8 mouse cellular contexts compared by ENCODE assay signal in genomic region chr19:6304787-6305516, GRCm38 (mm10). TPM values are rescaled to one million over a fixed set of nuclear protein-coding genes. Genes with fewer than 3 reads are reported as not detected.
A peak's percentile ranks its signal among the peaks of the same experiment; 100 is the strongest.
DNase-seq lines count a peak whose midpoint lies in the region; ATAC-seq lines count a peak whose summit lies in the region.

No protein-coding gene starts in this region.

- 24% methylated on average over 5 of the region's 5 CpGs for WGBS in hindbrain, embryonic 11.5 days
- WGBS in hindbrain, embryonic 12.5 days = 19% methylated on average over 5 of the region's 5 CpGs
- 24% methylated on average over 5 of the region's 5 CpGs for WGBS in intestine, embryonic 14.5 days

- H3K9ac ChIP-seq in hindbrain, embryonic 11.5 days (ENCODE audit: low read depth, low read length) = no peak overlapping the region
- no peak overlapping the region for H3K9ac ChIP-seq in hindbrain, embryonic 12.5 days
- H3K9ac ChIP-seq in intestine, embryonic 14.5 days (ENCODE audit: low read length) = no peak overlapping the region

- H3K4me1 ChIP-seq in hindbrain, embryonic 11.5 days (replicated peaks; ENCODE audit: control insufficient read depth, insufficient read depth, low read length) = no peaks in the 10 kb centered on the region
- H3K4me1 ChIP-seq in hindbrain, embryonic 12.5 days = peaks cover 16% of the 10 kb centered on the region
- peaks cover 8% of the 10 kb centered on the region for H3K4me1 ChIP-seq in intestine, embryonic 14.5 days (replicated peaks; ENCODE audit: control insufficient read depth, insufficient read depth, low read length)

- H3K27ac ChIP-seq in hindbrain, embryonic 11.5 days (ENCODE audit: low read depth, low read length) = no peak overlapping the region
- H3K27ac ChIP-seq in hindbrain, embryonic 12.5 days = no peak overlapping the region
- H3K27ac ChIP-seq in intestine, embryonic 14.5 days (ENCODE audit: low read depth) = 0 out of 2 replicates have a peak overlapping the region, but pooled peaks have one; percentile 14

- H3K36me3 ChIP-seq in hindbrain, embryonic 11.5 days (ENCODE audit: control insufficient read depth, insufficient read depth, low read length) = no peaks in the 10 kb centered on the region
- H3K36me3 ChIP-seq in hindbrain, embryonic 12.5 days = peaks cover 2% of the 10 kb centered on the region
- peaks cover 3% of the 10 kb centered on the region for H3K36me3 ChIP-seq in intestine, embryonic 14.5 days (ENCODE audit: control insufficient read depth, insufficient read depth, low read length)

- H3K9me3 ChIP-seq in hindbrain, embryonic 11.5 days (ENCODE audit: control insufficient read depth, low read length) = no peaks in the 10 kb centered on the region
- H3K9me3 ChIP-seq in hindbrain, embryonic 12.5 days (replicated peaks) = no peaks in the 10 kb centered on the region
- H3K9me3 ChIP-seq in intestine, embryonic 14.5 days (ENCODE audit: control insufficient read depth, low read length) = no peaks in the 10 kb centered on the region

- peak; percentile 92 for DNase-seq in hindbrain, embryonic 11.5 days (ENCODE audit: low spot score)
- DNase-seq in cerebellum, postnatal 25 days = peak; percentile 92 to 95
- peak; percentile 80 to 83 for DNase-seq in frontal cortex, postnatal 36 days (ENCODE audit: low spot score in 2 of 2)
- DNase-seq in intestine, embryonic 14.5 days (ENCODE audit: low spot score) = peak; percentile 97
- peak; percentile 39 to 89 for DNase-seq in left cerebral cortex, adult 9 months (ENCODE audit: low spot score in 2 of 2)
- DNase-seq in spleen, adult 18-20 months = peak; percentile 77 to 87

- peak; percentile 33; the same call in 1 of the 2 replicates for ATAC-seq in hindbrain, embryonic 11.5 days (ENCODE audit: low FRiP score)
- no peak for ATAC-seq in hindbrain, embryonic 12.5 days (ENCODE audit: low FRiP score)
- peak; percentile 56 for ATAC-seq in intestine, embryonic 14.5 days (replicated peaks; ENCODE audit: low FRiP score, low TSS enrichment, low read depth)
- ATAC-seq in megakaryocyte-erythroid progenitor cell, adult 5-6 weeks (replicated peaks; ENCODE audit: low FRiP score, low TSS enrichment, poor library complexity, severe bottlenecking) = 0 out of 2 replicates have a peak, but pooled peaks have one; percentile 33

- H3K4me3 ChIP-seq in hindbrain, embryonic 11.5 days (ENCODE audit: low read depth, low read length) = no peak overlapping the region
- H3K4me3 ChIP-seq in hindbrain, embryonic 12.5 days = no peak overlapping the region
- no peak overlapping the region for H3K4me3 ChIP-seq in intestine, embryonic 14.5 days (ENCODE audit: low read depth, low read length)

- H3K27me3 ChIP-seq in hindbrain, embryonic 11.5 days (ENCODE audit: control insufficient read depth, insufficient read depth, low read length) = no peaks in the 10 kb centered on the region
- H3K27me3 ChIP-seq in hindbrain, embryonic 12.5 days = no peaks in the 10 kb centered on the region
- no peaks in the 10 kb centered on the region for H3K27me3 ChIP-seq in intestine, embryonic 14.5 days (replicated peaks; ENCODE audit: control insufficient read depth, insufficient read depth, low read length)

- no peak overlapping the region for H3K4me2 ChIP-seq in hindbrain, embryonic 11.5 days (replicated peaks; ENCODE audit: low read depth, low read length)
- H3K4me2 ChIP-seq in hindbrain, embryonic 12.5 days (replicated peaks) = no peak overlapping the region
- H3K4me2 ChIP-seq in intestine, embryonic 14.5 days (ENCODE audit: low read length) = no peak overlapping the region

RNA-seq across cellular contexts. Expression of gene Cdc42bpg, which starts 1.3 kb away (rescaled TPM):
- 0.50 and 0.82 TPM in 2 replicates for polyA plus RNA-seq in hindbrain, embryonic 11.5 days (2014; fragmentation: Nextera tagmentation; extraction: Ambion mirVana)
- 0.48 and 0.61 TPM in 2 replicates for polyA plus RNA-seq in hindbrain, embryonic 12.5 days (2016; fragmentation: Nextera tagmentation; extraction: Ambion mirVana)
- 1.5 and 1.8 TPM in 2 replicates for polyA plus RNA-seq in intestine, embryonic 14.5 days (2014; fragmentation: Nextera tagmentation; extraction: Ambion mirVana)
- total RNA-seq in megakaryocyte-erythroid progenitor cell, adult 5-6 weeks (2014; fragmentation: Nextera tagmentation) = 3.4 and 4.4 TPM in 2 replicates
- 3.1 and 3.7 TPM in 2 replicates for total RNA-seq in megakaryocyte-erythroid progenitor cell, adult 5-6 weeks (2017)

RNA-seq across cellular contexts. Expression of gene Ehd1, which starts 28.4 kb away (rescaled TPM):
- polyA plus RNA-seq in hindbrain, embryonic 11.5 days (2014; fragmentation: Nextera tagmentation; extraction: Ambion mirVana) = 62.6 and 67.4 TPM in 2 replicates
- 90.8 and 92.7 TPM in 2 replicates for polyA plus RNA-seq in hindbrain, embryonic 12.5 days (2016; fragmentation: Nextera tagmentation; extraction: Ambion mirVana)
- polyA plus RNA-seq in intestine, embryonic 14.5 days (2014; fragmentation: Nextera tagmentation; extraction: Ambion mirVana) = 46.9 and 47.7 TPM in 2 replicates
- total RNA-seq in megakaryocyte-erythroid progenitor cell, adult 5-6 weeks (2014; fragmentation: Nextera tagmentation) = 50.0 and 60.7 TPM in 2 replicates
- 26.7 and 62.5 TPM in 2 replicates for total RNA-seq in megakaryocyte-erythroid progenitor cell, adult 5-6 weeks (2017)

RNA-seq across cellular contexts. Expression of gene Men1, which starts 29.8 kb away (rescaled TPM):
- polyA plus RNA-seq in hindbrain, embryonic 11.5 days (2014; fragmentation: Nextera tagmentation; extraction: Ambion mirVana) = 43.0 and 51.3 TPM in 2 replicates
- polyA plus RNA-seq in hindbrain, embryonic 12.5 days (2016; fragmentation: Nextera tagmentation; extraction: Ambion mirVana) = 91.5 and 95.8 TPM in 2 replicates
- 55.2 and 56.2 TPM in 2 replicates for polyA plus RNA-seq in intestine, embryonic 14.5 days (2014; fragmentation: Nextera tagmentation; extraction: Ambion mirVana)
- total RNA-seq in megakaryocyte-erythroid progenitor cell, adult 5-6 weeks (2014; fragmentation: Nextera tagmentation) = 39.8 and 56.2 TPM in 2 replicates
- 17.8 and 19.8 TPM in 2 replicates for total RNA-seq in megakaryocyte-erythroid progenitor cell, adult 5-6 weeks (2017)

RNA-seq across cellular contexts. Expression of gene Map4k2, which starts 36.0 kb away (rescaled TPM):
- 6.7 and 8.5 TPM in 2 replicates for polyA plus RNA-seq in hindbrain, embryonic 11.5 days (2014; fragmentation: Nextera tagmentation; extraction: Ambion mirVana)
- polyA plus RNA-seq in hindbrain, embryonic 12.5 days (2016; fragmentation: Nextera tagmentation; extraction: Ambion mirVana) = 15.0 and 16.0 TPM in 2 replicates
- polyA plus RNA-seq in intestine, embryonic 14.5 days (2014; fragmentation: Nextera tagmentation; extraction: Ambion mirVana) = 7.6 and 9.2 TPM in 2 replicates
- 37.3 and 41.8 TPM in 2 replicates for total RNA-seq in megakaryocyte-erythroid progenitor cell, adult 5-6 weeks (2014; fragmentation: Nextera tagmentation)
- total RNA-seq in megakaryocyte-erythroid progenitor cell, adult 5-6 weeks (2017) = 9.4 and 27.2 TPM in 2 replicates

RNA-seq across cellular contexts. Expression of gene Sf1, which starts 58.5 kb away (rescaled TPM):
- polyA plus RNA-seq in hindbrain, embryonic 11.5 days (2014; fragmentation: Nextera tagmentation; extraction: Ambion mirVana) = 156 and 178 TPM in 2 replicates
- 168 and 176 TPM in 2 replicates for polyA plus RNA-seq in hindbrain, embryonic 12.5 days (2016; fragmentation: Nextera tagmentation; extraction: Ambion mirVana)
- 135 and 143 TPM in 2 replicates for polyA plus RNA-seq in intestine, embryonic 14.5 days (2014; fragmentation: Nextera tagmentation; extraction: Ambion mirVana)
- 286 and 398 TPM in 2 replicates for total RNA-seq in megakaryocyte-erythroid progenitor cell, adult 5-6 weeks (2014; fragmentation: Nextera tagmentation)
- total RNA-seq in megakaryocyte-erythroid progenitor cell, adult 5-6 weeks (2017) = 253 and 302 TPM in 2 replicates
